Mouse (Mus musculus): ENCODE measurements around the gene Bdkrb2. TPM values are rescaled to one million over a fixed set of nuclear protein-coding genes. Genes with fewer than 3 reads are reported as not detected.
A peak's percentile ranks its signal among the peaks of the same experiment; 100 is the strongest.

Bdkrb2 gene
- not detected in 2 replicates for polyA plus RNA-seq (2012; ENCODE audit: insufficient read depth, insufficient read length, missing spikeins)

- no peaks in the 10 kb centered on the region; the same call in 1 of the 2 replicates for H3K4me1 ChIP-seq (ENCODE audit: control insufficient read depth, insufficient read depth, insufficient read length, low read length)
- no peak within 1 kb of the TSS for H3K27ac ChIP-seq (replicated peaks; ENCODE audit: low read depth, low read length)
- H3K4me3 ChIP-seq (ENCODE audit: insufficient read depth, low read depth, low read length), result peak within 1 kb of the TSS; percentile 26
Observed at GRCm38 (mm10) chr12:105562936-105563680, at the start of gene Bdkrb2. TSS of gene Bdkrb2 (plus strand) at chr12:105563226.

GRCm38 (mm10) chr12:105514111-105514510 is 48.9 kb upstream of the Bdkrb2 start:
- Histone ChIP-seq H3K4me3 (ENCODE audit: insufficient read depth, low read depth, low read length) (no peak overlapping the region), H3K27ac (replicated peaks; ENCODE audit: low read depth, low read length) (no peak overlapping the region), H3K4me1 (ENCODE audit: control insufficient read depth, insufficient read depth, insufficient read length, low read length) (peaks cover 5% of the 10 kb centered on the region; the same call in 1 of the 2 replicates)

GRCm38 (mm10) chr12:105517026-105517675 is 45.9 kb upstream of the Bdkrb2 start:
- Histone ChIP-seq H3K27ac (replicated peaks; ENCODE audit: low read depth, low read length) (no peak overlapping the region), H3K4me1 (ENCODE audit: control insufficient read depth, insufficient read depth, insufficient read length, low read length) (peaks cover 5% of the 10 kb centered on the region; the same call in 1 of the 2 replicates), H3K4me3 (ENCODE audit: insufficient read depth, low read depth, low read length) (no peak overlapping the region)

GRCm38 (mm10) chr12:105519851-105520250 is 43.2 kb upstream of the Bdkrb2 start:
- Histone ChIP-seq H3K27ac (replicated peaks; ENCODE audit: low read depth, low read length) (no peak overlapping the region), H3K4me3 (ENCODE audit: insufficient read depth, low read depth, low read length) (no peak overlapping the region), H3K4me1 (ENCODE audit: control insufficient read depth, insufficient read depth, insufficient read length, low read length) (peaks cover 4% of the 10 kb centered on the region; the same call in 1 of the 2 replicates)

- Histone ChIP-seq H3K4me3 (ENCODE audit: insufficient read depth, low read depth, low read length) (no peak overlapping the region), H3K4me1 (ENCODE audit: control insufficient read depth, insufficient read depth, insufficient read length, low read length) (peaks cover 4% of the 10 kb centered on the region; the same call in 1 of the 2 replicates), H3K27ac (replicated peaks; ENCODE audit: low read depth, low read length) (no peak overlapping the region)
Observed at GRCm38 (mm10) chr12:105521170-105521762, 41.8 kb upstream of the Bdkrb2 start.

- Histone ChIP-seq H3K4me3 (ENCODE audit: insufficient read depth, low read depth, low read length) (no peak overlapping the region), H3K4me1 (ENCODE audit: control insufficient read depth, insufficient read depth, insufficient read length, low read length) (peaks cover 4% of the 10 kb centered on the region; the same call in 1 of the 2 replicates), H3K27ac (replicated peaks; ENCODE audit: low read depth, low read length) (no peak overlapping the region)
Observed at GRCm38 (mm10) chr12:105523737-105524136, 39.3 kb upstream of the Bdkrb2 start.

- Histone ChIP-seq H3K27ac (replicated peaks; ENCODE audit: low read depth, low read length) (0 out of 2 replicates have a peak overlapping the region, but pooled peaks have one; percentile 15), H3K4me1 (ENCODE audit: control insufficient read depth, insufficient read depth, insufficient read length, low read length) (peaks cover 1% of the 10 kb centered on the region; the same call in 1 of the 2 replicates), H3K4me3 (ENCODE audit: insufficient read depth, low read depth, low read length) (no peak overlapping the region)
Observed at GRCm38 (mm10) chr12:105526186-105526585, 36.8 kb upstream of the Bdkrb2 start.

GRCm38 (mm10) chr12:105526829-105527228 is 36.2 kb upstream of the Bdkrb2 start:
- Histone ChIP-seq H3K4me1 (ENCODE audit: control insufficient read depth, insufficient read depth, insufficient read length, low read length) (peaks cover 3% of the 10 kb centered on the region; the same call in 1 of the 2 replicates), H3K4me3 (ENCODE audit: insufficient read depth, low read depth, low read length) (no peak overlapping the region), H3K27ac (replicated peaks; ENCODE audit: low read depth, low read length) (peak overlapping the region; percentile 15; the same call in 1 of the 2 replicates)

GRCm38 (mm10) chr12:105529545-105529944 is 33.5 kb upstream of the Bdkrb2 start:
- H3K4me1 ChIP-seq (ENCODE audit: control insufficient read depth, insufficient read depth, insufficient read length, low read length), result peaks cover 3% of the 10 kb centered on the region; the same call in 1 of the 2 replicates
- no peak overlapping the region for H3K4me3 ChIP-seq (ENCODE audit: insufficient read depth, low read depth, low read length)
- no peak overlapping the region for H3K27ac ChIP-seq (replicated peaks; ENCODE audit: low read depth, low read length)

- Histone ChIP-seq H3K4me1 (ENCODE audit: control insufficient read depth, insufficient read depth, insufficient read length, low read length) (peaks cover 3% of the 10 kb centered on the region; the same call in 1 of the 2 replicates), H3K27ac (replicated peaks; ENCODE audit: low read depth, low read length) (no peak overlapping the region), H3K4me3 (ENCODE audit: insufficient read depth, low read depth, low read length) (no peak overlapping the region)
Observed at GRCm38 (mm10) chr12:105531724-105532371, 31.2 kb upstream of the Bdkrb2 start.

GRCm38 (mm10) chr12:105534842-105535241 is 28.2 kb upstream of the Bdkrb2 start:
- Histone ChIP-seq H3K4me1 (ENCODE audit: control insufficient read depth, insufficient read depth, insufficient read length, low read length) (peaks cover 3% of the 10 kb centered on the region; the same call in 1 of the 2 replicates), H3K27ac (replicated peaks; ENCODE audit: low read depth, low read length) (no peak overlapping the region), H3K4me3 (ENCODE audit: insufficient read depth, low read depth, low read length) (no peak overlapping the region)

GRCm38 (mm10) chr12:105535968-105536760 is 26.9 kb upstream of the Bdkrb2 start:
- Histone ChIP-seq H3K27ac (replicated peaks; ENCODE audit: low read depth, low read length) (no peak overlapping the region), H3K4me3 (ENCODE audit: insufficient read depth, low read depth, low read length) (no peak overlapping the region)

GRCm38 (mm10) chr12:105537162-105537561 is 25.9 kb upstream of the Bdkrb2 start:
- no peak overlapping the region for H3K4me3 ChIP-seq (ENCODE audit: insufficient read depth, low read depth, low read length)

More at GRCm38 (mm10) chr12:105535968-105536760, 26.9 kb upstream of the Bdkrb2 start:
- H3K4me1 ChIP-seq (ENCODE audit: control insufficient read depth, insufficient read depth, insufficient read length, low read length), result peaks cover 2% of the 10 kb centered on the region; the same call in 1 of the 2 replicates

GRCm38 (mm10) chr12:105539649-105540048 is 23.4 kb upstream of the Bdkrb2 start:
- Histone ChIP-seq H3K27ac (replicated peaks; ENCODE audit: low read depth, low read length) (no peak overlapping the region), H3K4me1 (ENCODE audit: control insufficient read depth, insufficient read depth, insufficient read length, low read length) (peaks cover 2% of the 10 kb centered on the region; the same call in 1 of the 2 replicates), H3K4me3 (ENCODE audit: insufficient read depth, low read depth, low read length) (no peak overlapping the region)

More at GRCm38 (mm10) chr12:105537162-105537561, 25.9 kb upstream of the Bdkrb2 start:
- H3K27ac ChIP-seq (replicated peaks; ENCODE audit: low read depth, low read length), result no peak overlapping the region
- H3K4me1 ChIP-seq (ENCODE audit: control insufficient read depth, insufficient read depth, insufficient read length, low read length), result no peaks in the 10 kb centered on the region
